In genomic region chr6:42980377-42980776, GRCm38 (mm10) we compare ENCODE assay signal across 21 mouse cellular contexts. TPM values are rescaled to one million over a fixed set of nuclear protein-coding genes. Genes with fewer than 3 reads are reported as not detected.
DNase-seq lines count a peak whose midpoint lies in the region; ATAC-seq lines count a peak whose summit lies in the region.
"Had no signal": no experiment of that assay in that cellular context is flagged by ENCODE, and none has a peak within 500 bp of the region (broad histone marks: within the 10 kb centered on the region; RNA-seq: fewer than 3 reads in every experiment).

No protein-coding gene starts in this region.

- H3K9me3 ChIP-seq in midbrain, embryonic 11.5 days (ENCODE audit: control insufficient read depth, low read length), result no peaks in the 10 kb centered on the region
- no peaks in the 10 kb centered on the region for H3K9me3 ChIP-seq in midbrain, embryonic 16.5 days (replicated peaks; ENCODE audit: control insufficient read depth, low read length, poor library complexity, severe bottlenecking)
- H3K9me3 ChIP-seq in neural tube, embryonic 12.5 days, result no peaks in the 10 kb centered on the region
- H3K9me3 ChIP-seq: embryonic facial prominence, embryonic 15.5 days; forebrain, embryonic 10.5 days; G1E; heart, embryonic 13.5 days; hindbrain, embryonic 13.5 days had no signal

- ATAC-seq in midbrain, embryonic 11.5 days (ENCODE audit: low FRiP score), result 0 out of 2 replicates have a peak, but pooled peaks have one; percentile 70
- no peak for ATAC-seq in midbrain, embryonic 16.5 days
- ATAC-seq in neural tube, embryonic 12.5 days (ENCODE audit: low FRiP score, low read depth), result 0 out of 2 replicates have a peak, but pooled peaks have one; percentile 50
- ATAC-seq: forebrain, embryonic 14.5 days had no signal

- H3K4me1 ChIP-seq in midbrain, embryonic 11.5 days (ENCODE audit: control insufficient read depth, insufficient read depth, low read length), result no peaks in the 10 kb centered on the region
- no peaks in the 10 kb centered on the region for H3K4me1 ChIP-seq in midbrain, embryonic 16.5 days (ENCODE audit: control insufficient read depth, insufficient read depth, low read length)
- no peaks in the 10 kb centered on the region for H3K4me1 ChIP-seq in neural tube, embryonic 12.5 days
- H3K4me1 ChIP-seq: embryonic facial prominence, embryonic 15.5 days; forebrain, embryonic 10.5 days; heart, embryonic 13.5 days; hindbrain, embryonic 13.5 days had no signal

- no peak overlapping the region for H3K9ac ChIP-seq in midbrain, embryonic 11.5 days (ENCODE audit: low read length)
- H3K9ac ChIP-seq in midbrain, embryonic 16.5 days (ENCODE audit: low read depth, low read length), result no peak overlapping the region
- no peak overlapping the region for H3K9ac ChIP-seq in neural tube, embryonic 12.5 days
- H3K9ac ChIP-seq: embryonic facial prominence, embryonic 15.5 days; heart, embryonic 13.5 days; hindbrain, embryonic 13.5 days had no signal

- H3K36me3 ChIP-seq in midbrain, embryonic 11.5 days (ENCODE audit: control insufficient read depth, insufficient read depth, low read length), result no peaks in the 10 kb centered on the region
- no peaks in the 10 kb centered on the region for H3K36me3 ChIP-seq in midbrain, embryonic 16.5 days (ENCODE audit: control insufficient read depth, insufficient read depth, low read length)
- no peaks in the 10 kb centered on the region for H3K36me3 ChIP-seq in neural tube, embryonic 12.5 days
- H3K36me3 ChIP-seq: embryonic facial prominence, embryonic 15.5 days; forebrain, embryonic 10.5 days; G1E; heart, embryonic 13.5 days; hindbrain, embryonic 13.5 days had no signal

- H3K4me3 ChIP-seq in midbrain, embryonic 11.5 days (ENCODE audit: low read depth, low read length), result no peak overlapping the region
- H3K4me3 ChIP-seq in midbrain, embryonic 16.5 days (ENCODE audit: low read depth, low read length), result no peak overlapping the region
- H3K4me3 ChIP-seq in neural tube, embryonic 12.5 days, result no peak overlapping the region
- H3K4me3 ChIP-seq: embryonic facial prominence, embryonic 15.5 days; erythroblast, embryonic 14.5 days; forebrain, embryonic 10.5 days; heart, embryonic 13.5 days; hindbrain, embryonic 13.5 days had no signal

- no peak overlapping the region for H3K27ac ChIP-seq in midbrain, embryonic 11.5 days (ENCODE audit: low read depth, low read length)
- H3K27ac ChIP-seq in midbrain, embryonic 16.5 days (ENCODE audit: low read length), result no peak overlapping the region
- H3K27ac ChIP-seq in neural tube, embryonic 12.5 days, result no peak overlapping the region
- H3K27ac ChIP-seq: embryonic facial prominence, embryonic 15.5 days; forebrain, embryonic 10.5 days; heart, embryonic 13.5 days; hindbrain, embryonic 13.5 days had no signal

- DNase-seq in midbrain, embryonic 11.5 days (ENCODE audit: low spot score, missing footprints), result no peak
- DNase-seq in neural tube, embryonic 10.5 days (ENCODE audit: extremely low spot score, low spot score), result no peak
- peak; percentile 1 for DNase-seq in brain, adult 2 months (ENCODE audit: low read depth, low spot score)
- DNase-seq in thymus, postnatal 10 days (ENCODE audit: low spot score in 2 of 2), result no peak
- DNase-seq: adrenal gland, postnatal 10 days; cerebellum, adult 18-20 months; cerebellum, adult 9-11 months; cerebellum, postnatal 36 days; gastrocnemius, postnatal 36 days; heart, adult 11 months; heart, postnatal 36 days had no signal

- no peak overlapping the region for H3K4me2 ChIP-seq in midbrain, embryonic 11.5 days
- no peak overlapping the region for H3K4me2 ChIP-seq in midbrain, embryonic 16.5 days (ENCODE audit: low read length)
- no peak overlapping the region for H3K4me2 ChIP-seq in neural tube, embryonic 12.5 days (replicated peaks)
- H3K4me2 ChIP-seq: embryonic facial prominence, embryonic 15.5 days; heart, embryonic 13.5 days; hindbrain, embryonic 13.5 days had no signal

- no peaks in the 10 kb centered on the region for H3K27me3 ChIP-seq in midbrain, embryonic 11.5 days (ENCODE audit: control insufficient read depth, insufficient read depth, low read length)
- H3K27me3 ChIP-seq in midbrain, embryonic 16.5 days (ENCODE audit: control insufficient read depth, insufficient read depth, low read depth, low read length), result no peaks in the 10 kb centered on the region
- H3K27me3 ChIP-seq in neural tube, embryonic 12.5 days (replicated peaks), result no peaks in the 10 kb centered on the region
- H3K27me3 ChIP-seq: embryonic facial prominence, embryonic 15.5 days; heart, embryonic 13.5 days; hindbrain, embryonic 13.5 days had no signal

RNA-seq across cellular contexts. Expression of gene Olfr444, which starts 31.5 kb away (rescaled TPM):
- polyA plus RNA-seq in midbrain, embryonic 11.5 days (2014; fragmentation: Nextera tagmentation; extraction: Ambion mirVana), result not detected in 2 replicates
- polyA plus RNA-seq in midbrain, embryonic 16.5 days (2015; fragmentation: Nextera tagmentation; extraction: Ambion mirVana), result not detected in 2 replicates
- not detected in 2 replicates for polyA plus RNA-seq in neural tube, embryonic 12.5 days (2016; fragmentation: Nextera tagmentation; extraction: Ambion mirVana)
- polyA plus RNA-seq: embryonic facial prominence, embryonic 15.5 days; erythroblast, embryonic 14.5 days; forebrain, embryonic 10.5 days; forebrain, embryonic 14.5 days; G1E; heart, embryonic 13.5 days; heart, postnatal 0 days; hindbrain, embryonic 13.5 days had no signal

RNA-seq across cellular contexts. Expression of gene Olfr446, which starts 59.2 kb away (rescaled TPM):
- not detected in 2 replicates for polyA plus RNA-seq in midbrain, embryonic 11.5 days (2014; fragmentation: Nextera tagmentation; extraction: Ambion mirVana)
- polyA plus RNA-seq in midbrain, embryonic 16.5 days (2015; fragmentation: Nextera tagmentation; extraction: Ambion mirVana), result not detected in 2 replicates
- not detected in 2 replicates for polyA plus RNA-seq in neural tube, embryonic 12.5 days (2016; fragmentation: Nextera tagmentation; extraction: Ambion mirVana)
- polyA plus RNA-seq: erythroblast, embryonic 14.5 days; forebrain, embryonic 10.5 days; forebrain, embryonic 14.5 days; G1E; heart, embryonic 13.5 days; heart, postnatal 0 days; hindbrain, embryonic 13.5 days had no signal
